Mouse (Mus musculus): ENCODE data around the gene Ehd3. TPM values are rescaled to one million over a fixed set of nuclear protein-coding genes. Genes with fewer than 3 reads are reported as not detected.

Gene Ehd3
- polyA plus RNA-seq, 1 experiment from 2014 or later = 26.9 TPM

DNA sequence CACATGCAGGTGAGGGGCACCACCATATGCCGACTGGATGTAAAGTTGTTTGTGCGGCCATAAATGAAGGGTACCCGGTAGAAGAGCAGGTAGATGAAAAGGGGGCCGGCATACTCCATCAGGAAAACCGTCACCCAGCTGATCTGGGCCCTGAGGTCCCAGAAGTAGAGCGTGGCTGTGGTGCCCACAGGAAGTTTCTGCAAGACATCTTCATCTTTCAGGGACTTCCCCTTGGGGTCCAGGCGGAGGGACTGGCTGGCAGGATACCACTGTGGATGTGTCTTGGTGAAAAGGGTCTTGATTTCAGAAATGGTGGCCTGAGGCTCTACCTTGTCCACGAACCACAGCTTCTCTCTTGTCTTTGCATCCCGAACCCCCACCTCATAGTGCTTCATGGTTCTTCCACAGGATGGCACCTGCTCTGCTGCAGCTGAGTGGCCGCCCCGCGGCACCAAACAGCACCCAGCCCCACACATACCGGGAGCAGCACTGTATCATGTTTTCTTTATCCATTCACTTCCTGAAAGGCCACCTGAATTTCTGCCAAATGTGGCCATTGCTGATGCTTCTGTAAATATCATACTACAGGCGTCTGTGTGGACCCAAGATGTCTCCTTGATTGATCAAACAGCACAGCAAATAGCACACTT, 67.1 kb downstream of the Ehd3 start:
- no peaks in the 10 kb centered on the region for H3K36me3 ChIP-seq
- ATAC-seq (ENCODE audit: low FRiP score, low read depth) = no peak
- no peaks in the 10 kb centered on the region for H3K27me3 ChIP-seq
- no peaks in the 10 kb centered on the region for H3K9me3 ChIP-seq
- H3K4me1 ChIP-seq (replicated peaks) = no peaks in the 10 kb centered on the region
- no peak overlapping the region for H3K27ac ChIP-seq (replicated peaks)
- no peak overlapping the region for H3K4me2 ChIP-seq
- no peak overlapping the region for H3K9ac ChIP-seq
- 90% methylated on average over 14 of the region's 14 CpGs for WGBS
- no peak overlapping the region for H3K4me3 ChIP-seq

DNA sequence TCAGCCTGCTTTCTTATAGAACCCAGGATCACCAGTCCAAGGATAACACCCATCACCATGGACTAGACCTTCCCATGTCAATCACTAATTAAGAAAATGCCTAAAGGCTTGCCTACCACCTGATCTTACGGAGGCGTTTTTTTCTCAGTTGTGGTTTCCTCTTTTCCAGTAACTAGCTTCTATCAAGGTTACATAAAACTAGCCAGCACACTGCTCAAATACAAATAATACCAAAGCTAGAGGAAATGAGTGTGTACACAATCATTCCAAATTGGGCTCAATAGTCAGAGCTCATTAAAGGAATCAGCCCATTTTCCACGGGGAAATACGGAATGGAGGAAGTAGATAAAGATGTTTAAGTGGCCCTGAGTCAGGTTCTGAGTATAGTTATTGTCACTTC, 71.3 kb downstream of the Ehd3 start:
- H3K36me3 ChIP-seq = no peaks in the 10 kb centered on the region
- H3K27me3 ChIP-seq = no peaks in the 10 kb centered on the region
- H3K4me1 ChIP-seq (replicated peaks) = no peaks in the 10 kb centered on the region
- no peak overlapping the region for H3K4me2 ChIP-seq
- no peak overlapping the region for H3K4me3 ChIP-seq
- no peak overlapping the region for H3K27ac ChIP-seq (replicated peaks)
- ATAC-seq (ENCODE audit: low FRiP score, low read depth) = no peak
- no peaks in the 10 kb centered on the region for H3K9me3 ChIP-seq
- no peak overlapping the region for H3K9ac ChIP-seq
- WGBS = 88% methylated on average over 4 of the region's 4 CpGs

DNA sequence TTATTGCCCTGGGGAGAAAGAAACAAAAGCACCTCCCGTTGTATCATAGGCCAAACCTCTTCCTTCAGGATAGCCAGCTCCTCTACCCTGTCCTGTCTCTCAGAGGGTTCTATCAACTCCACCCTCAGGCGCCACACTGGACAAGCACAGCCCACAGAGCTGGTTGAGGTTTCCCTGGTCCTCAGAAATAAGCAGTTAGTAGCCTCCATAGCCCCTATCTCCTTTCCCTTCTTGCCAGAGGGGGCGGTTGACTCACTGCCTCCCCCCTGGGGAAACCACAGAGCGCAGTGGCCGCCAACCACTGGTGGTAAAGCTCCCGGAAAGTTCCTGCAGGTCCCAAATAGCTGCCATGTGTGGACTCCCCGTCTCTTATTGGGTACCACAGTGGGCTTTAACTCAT, 71.7 kb downstream of the Ehd3 start:
- H3K9ac ChIP-seq = no peak overlapping the region
- H3K4me3 ChIP-seq = no peak overlapping the region
- H3K36me3 ChIP-seq = no peaks in the 10 kb centered on the region
- H3K27me3 ChIP-seq = no peaks in the 10 kb centered on the region
- ATAC-seq (ENCODE audit: low FRiP score, low read depth) = no peak
- H3K9me3 ChIP-seq = no peaks in the 10 kb centered on the region
- no peak overlapping the region for H3K4me2 ChIP-seq
- 95% methylated on average over 7 of the region's 7 CpGs for WGBS
- H3K4me1 ChIP-seq (replicated peaks) = no peaks in the 10 kb centered on the region
- H3K27ac ChIP-seq (replicated peaks) = no peak overlapping the region

DNA sequence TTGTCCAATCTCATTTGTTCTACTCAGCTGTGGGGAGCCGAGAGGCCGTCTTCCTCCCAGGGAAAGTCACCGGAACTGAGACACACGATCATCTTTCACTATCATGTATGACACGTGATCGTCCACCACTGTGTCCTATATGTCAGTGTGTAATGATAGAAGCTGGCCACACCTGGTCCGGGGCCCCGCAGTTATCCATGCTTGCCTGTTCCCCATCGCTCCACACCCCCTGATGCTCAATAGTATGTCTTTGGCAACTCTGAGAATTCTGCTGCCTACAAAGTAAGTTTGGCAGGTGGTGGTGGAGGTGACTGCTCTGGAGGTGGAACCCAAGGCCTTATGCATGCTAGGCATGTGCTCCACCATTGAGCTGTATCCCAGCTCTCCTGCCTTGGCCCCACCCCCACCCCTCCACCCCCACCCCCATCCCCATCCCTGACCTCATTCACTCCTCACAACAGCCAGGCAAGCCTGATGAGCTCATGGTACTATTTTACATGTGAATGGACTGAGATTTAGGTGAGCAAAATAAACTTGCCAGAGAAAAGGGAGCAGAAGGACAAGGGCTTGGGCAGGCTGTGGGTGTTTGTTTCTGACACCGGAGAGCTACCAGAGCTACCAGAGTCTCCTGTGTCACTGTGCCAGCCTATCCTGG, 75.5 kb downstream of the Ehd3 start:
- Histone ChIP-seq H3K27me3 (no peaks in the 10 kb centered on the region), H3K27ac (replicated peaks) (no peak overlapping the region), H3K4me3 (no peak overlapping the region), H3K4me1 (replicated peaks) (no peaks in the 10 kb centered on the region), H3K9me3 (no peaks in the 10 kb centered on the region), H3K36me3 (no peaks in the 10 kb centered on the region), H3K4me2 (no peak overlapping the region), H3K9ac (no peak overlapping the region)
- ATAC-seq (ENCODE audit: low FRiP score, low read depth) = no peak
- WGBS = 88% methylated on average over 10 of the region's 10 CpGs

DNA sequence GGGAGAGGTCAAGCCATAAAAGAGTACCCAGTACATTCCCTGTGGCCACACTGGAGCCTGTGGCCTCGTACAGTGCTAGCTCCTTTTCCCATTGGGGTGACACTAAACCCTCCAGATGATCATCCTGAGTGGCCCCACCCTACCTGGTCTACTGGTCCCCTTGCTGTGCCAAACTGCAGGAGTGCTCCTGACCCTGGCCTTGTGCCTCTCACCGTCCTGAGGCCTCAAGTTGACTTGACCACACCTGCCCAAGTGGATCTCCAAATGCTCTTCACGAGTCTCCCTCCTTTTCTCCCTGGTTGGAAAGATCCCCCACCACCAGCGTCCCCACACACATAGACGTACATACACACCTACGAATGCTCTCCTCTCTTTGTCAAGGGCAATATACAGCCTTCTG, 76.4 kb downstream of the Ehd3 start:
- H3K36me3 ChIP-seq = no peaks in the 10 kb centered on the region
- H3K9me3 ChIP-seq = no peaks in the 10 kb centered on the region
- no peak overlapping the region for H3K4me2 ChIP-seq
- H3K9ac ChIP-seq = no peak overlapping the region
- whole genome bisulfite sequencing = 90% methylated on average over 6 of the region's 6 CpGs
- no peak overlapping the region for H3K4me3 ChIP-seq
- no peaks in the 10 kb centered on the region for H3K27me3 ChIP-seq
- no peak for ATAC-seq (ENCODE audit: low FRiP score, low read depth)
- no peak overlapping the region for H3K27ac ChIP-seq (replicated peaks)
- H3K4me1 ChIP-seq (replicated peaks) = no peaks in the 10 kb centered on the region

DNA sequence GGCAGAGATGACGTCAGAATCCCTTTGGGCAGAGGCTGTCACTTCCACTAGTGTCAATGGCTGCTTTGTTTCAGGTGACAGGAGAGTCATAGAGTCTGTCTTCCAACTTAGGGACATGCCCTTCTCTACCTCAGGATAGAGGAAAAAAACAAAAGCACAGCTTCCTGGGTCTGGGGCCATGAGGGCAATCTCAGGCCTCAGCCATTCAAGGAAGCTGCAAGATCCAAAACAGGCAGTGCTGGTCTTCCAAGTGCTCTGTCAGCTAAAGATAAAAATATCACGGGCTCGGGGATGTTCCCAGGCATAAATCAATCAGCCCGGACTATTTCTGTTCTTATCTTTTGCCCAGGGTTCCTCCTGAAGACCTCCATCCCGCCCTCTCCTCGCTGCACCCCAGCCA, 77.4 kb downstream of the Ehd3 start:
- no peak overlapping the region for H3K4me3 ChIP-seq
- H3K4me2 ChIP-seq = no peak overlapping the region
- no peaks in the 10 kb centered on the region for H3K36me3 ChIP-seq
- WGBS = 79% methylated on average over 6 of the region's 6 CpGs
- H3K27me3 ChIP-seq = no peaks in the 10 kb centered on the region
- H3K9ac ChIP-seq = no peak overlapping the region
- no peak overlapping the region for H3K27ac ChIP-seq (replicated peaks)
- no peak for ATAC-seq (ENCODE audit: low FRiP score, low read depth)
- no peaks in the 10 kb centered on the region for H3K4me1 ChIP-seq (replicated peaks)
- no peaks in the 10 kb centered on the region for H3K9me3 ChIP-seq

Other genes starting within 250 kb of the Ehd3 start
- gene Galnt14, start 93.7 kb upstream of the Ehd3 start, polyA plus RNA-seq (2015; fragmentation: Nextera tagmentation; extraction: Ambion mirVana) = 16.0 and 17.5 TPM in 2 replicates
- 0.29 and 0.32 TPM in 2 replicates for gene Xdh, start 146.1 kb downstream of the Ehd3 start, polyA plus RNA-seq (2015; fragmentation: Nextera tagmentation; extraction: Ambion mirVana)
- gene Srd5a2, start 243.8 kb downstream of the Ehd3 start, polyA plus RNA-seq (2015; fragmentation: Nextera tagmentation; extraction: Ambion mirVana) = 0.09 TPM in 2 replicates